Mouse (Mus musculus) ovary, postnatal 36 days (tissue): ENCODE results near the gene Axin1.
"Not testable (repeated sequence)": the region's sequence is repeated elsewhere in the genome, so short reads cannot be mapped to it uniquely, and the experiment has no call there.

Experiments used
- DNase-seq: peaks from one replicate; pipeline ENCODE4 v3.0.0; 2022; ENCODE audit warnings: low spot score, mixed read lengths

The Axin1 gene

GRCm38 (mm10) chr17:26138239-26138836 lies at the start of gene Axin1:
Axin1 (plus strand) TSS chr17:26138688.
- peak; percentile 95 for DNase-seq

GRCm38 (mm10) chr17:26089905-26090632 lies 48.4 kb upstream of the Axin1 start, which contains the start of gene Decr2:
Decr2 (minus strand) TSS chr17:26090337.
- DNase-seq, result peak; percentile 89

- no peak for DNase-seq
These were observed 43.9 kb upstream of the Axin1 start for GRCm38 (mm10) chr17:26094531-26095110.

GRCm38 (mm10) chr17:26095121-26095740 lies 43.3 kb upstream of the Axin1 start, which contains the start of gene Nme4:
Nme4 (minus strand) TSS chr17:26095602.
- DNase-seq, result peak; percentile 66

DNA sequence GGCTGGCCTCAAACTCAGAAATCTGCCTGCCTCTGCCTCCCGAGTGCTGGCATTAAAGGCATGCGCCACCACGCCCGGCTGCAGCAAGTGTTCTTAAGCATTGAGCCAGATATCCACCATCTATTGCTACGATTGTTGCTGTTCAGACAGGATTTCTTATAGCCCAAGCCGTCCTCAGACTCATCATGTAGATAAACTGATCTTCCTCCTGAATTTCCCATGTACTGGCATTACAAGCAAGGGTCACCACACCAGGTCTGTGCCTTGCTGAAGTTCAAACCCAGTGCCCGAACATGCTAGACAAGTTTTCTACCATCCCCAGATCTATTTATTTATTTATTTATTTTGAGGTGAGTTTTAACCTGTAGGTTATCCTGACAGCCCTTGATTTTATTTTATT lies 40.0 kb upstream of the Axin1 start:
- DNase-seq, result no peak

DNA sequence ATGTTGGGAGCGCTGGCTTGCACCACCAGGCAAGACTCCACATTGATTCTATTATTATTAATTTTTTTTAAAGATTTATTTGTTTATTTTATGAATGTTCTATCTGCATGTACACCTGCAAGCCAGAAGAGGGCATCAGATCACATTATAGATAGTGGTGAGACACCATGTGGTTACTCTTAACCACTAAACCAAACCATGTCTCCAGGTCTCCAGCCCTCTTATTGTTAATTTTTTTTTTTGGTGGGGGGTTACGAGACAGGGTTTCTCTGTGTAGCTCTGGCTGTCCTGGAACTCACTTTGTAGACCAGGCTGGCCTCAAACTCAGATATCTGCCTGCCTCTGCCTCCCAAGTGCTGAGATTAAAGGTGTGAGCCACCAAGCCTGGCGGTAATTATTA lies 39.2 kb upstream of the Axin1 start:
- DNase-seq, result not testable (repeated sequence)

- no peak for DNase-seq
These were observed 38.3 kb upstream of the Axin1 start for GRCm38 (mm10) chr17:26100166-26100565.

DNA sequence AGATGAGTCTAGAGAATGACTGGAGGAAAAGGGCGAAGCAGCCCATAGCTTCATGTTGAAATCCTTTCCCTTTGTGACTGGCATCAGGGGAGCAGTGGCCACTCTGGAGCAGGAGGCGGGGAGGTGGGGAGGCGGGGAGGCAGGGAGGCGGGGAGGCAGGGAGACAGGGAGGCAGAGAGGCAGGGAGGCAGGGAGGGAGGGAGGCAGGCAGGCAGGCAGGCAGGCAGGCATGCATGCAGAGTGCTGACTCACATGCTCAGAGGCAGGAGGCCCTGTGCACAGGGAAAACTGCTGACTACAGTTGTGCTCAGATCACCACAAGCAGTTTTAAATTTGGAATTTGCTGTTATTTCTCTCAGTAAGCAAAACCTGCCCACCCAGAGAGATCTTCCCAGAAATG lies 37.0 kb upstream of the Axin1 start:
- no peak for DNase-seq

DNA sequence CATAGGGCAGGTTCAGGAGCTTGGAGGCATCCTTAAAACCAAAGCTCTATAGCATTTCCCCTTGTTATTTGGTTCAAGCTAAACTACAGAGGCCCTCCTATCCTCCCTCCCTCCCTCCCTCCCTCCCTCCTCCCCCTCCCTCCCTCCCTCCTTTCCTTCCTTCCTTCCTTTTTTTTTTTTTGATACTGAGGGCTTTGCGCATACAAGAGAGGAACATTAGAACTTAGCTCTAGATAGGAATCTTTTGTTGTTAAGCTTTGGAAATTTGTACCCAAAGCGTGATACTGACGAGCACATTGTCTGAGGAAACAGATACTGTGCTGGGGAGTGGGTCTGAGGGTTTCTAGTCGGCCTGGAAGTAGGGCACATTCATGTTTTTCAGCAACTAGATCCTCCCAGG lies 32.9 kb upstream of the Axin1 start:
- no peak for DNase-seq

DNA sequence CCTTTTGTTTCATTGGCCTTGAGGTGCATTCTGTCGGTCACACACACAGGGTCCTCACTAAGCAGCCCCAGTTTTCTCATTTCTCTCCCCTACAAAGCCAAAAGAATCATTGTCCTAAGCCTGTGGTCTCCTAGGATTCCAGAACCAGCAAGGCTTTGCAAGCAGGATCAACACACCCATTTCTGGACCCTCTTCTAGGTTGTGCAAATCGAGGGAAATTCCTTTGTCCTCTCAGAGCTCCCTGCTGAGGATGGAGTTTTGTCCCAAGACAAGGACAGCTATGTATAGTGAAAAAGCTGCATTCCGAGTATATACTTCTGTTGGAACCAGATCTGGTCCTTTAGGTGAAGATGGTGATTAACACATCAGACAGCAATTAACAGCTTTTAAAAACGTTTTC lies 28.3 kb upstream of the Axin1 start:
- DNase-seq, result no peak

DNA sequence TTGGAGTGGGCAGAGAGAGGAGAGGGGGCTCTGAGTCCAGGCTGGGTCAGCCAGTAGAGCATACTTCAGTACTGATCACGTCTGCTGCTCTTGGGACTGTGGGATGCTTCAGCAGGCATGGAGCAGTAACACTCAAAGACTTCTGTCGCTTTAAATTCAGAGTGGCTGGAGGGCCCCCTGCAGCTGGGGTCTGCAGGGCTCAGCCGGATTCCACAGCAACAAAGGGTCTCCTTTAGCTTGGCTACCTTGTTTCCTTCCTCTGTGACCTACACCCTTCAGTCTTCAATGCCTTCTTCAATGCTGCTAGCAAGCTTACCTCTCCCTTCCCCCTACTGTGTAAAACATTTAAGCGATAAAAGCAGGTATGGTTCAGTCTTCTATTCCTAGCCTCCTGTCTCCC lies 27.5 kb upstream of the Axin1 start:
- DNase-seq, result no peak

DNA sequence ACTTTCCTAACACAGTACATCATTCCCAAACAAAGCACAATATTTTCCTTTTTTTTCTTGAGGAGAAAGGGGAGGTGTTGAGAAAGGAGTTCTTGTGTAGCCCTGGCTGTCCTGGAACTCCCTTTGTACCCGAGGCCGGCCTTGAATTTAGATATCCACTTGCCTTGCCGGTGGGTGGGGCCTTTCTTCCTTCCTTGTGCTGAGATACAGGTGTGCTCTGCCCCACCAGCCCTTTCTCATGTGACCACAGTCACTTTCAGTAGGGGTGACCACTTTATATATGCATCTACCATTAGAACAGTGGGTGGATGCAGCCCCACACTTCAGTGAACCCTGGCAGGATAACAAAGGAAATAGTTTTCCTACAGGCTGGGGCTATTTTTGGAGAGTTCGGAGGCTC lies 26.8 kb upstream of the Axin1 start:
- no peak for DNase-seq

DNA sequence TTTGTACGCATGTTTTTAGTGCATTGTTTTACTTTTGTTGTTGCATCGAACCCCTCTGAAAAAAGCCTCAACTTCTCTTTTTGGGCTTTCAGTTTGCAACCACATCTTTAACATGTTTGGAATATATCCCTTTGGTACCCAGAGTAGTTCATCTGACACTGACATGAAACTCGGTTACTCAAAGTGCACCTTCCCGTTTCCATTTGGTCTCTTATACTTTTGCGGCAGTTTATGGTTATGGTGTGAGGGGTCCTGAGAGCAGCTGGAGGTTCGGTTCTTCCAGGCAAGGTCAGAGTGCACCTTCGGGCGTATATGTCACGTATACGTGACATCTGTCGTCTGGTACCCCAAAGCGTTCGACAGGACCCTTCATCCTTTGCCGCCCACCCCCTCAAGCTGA lies 25.7 kb upstream of the Axin1 start:
- no peak for DNase-seq

DNA sequence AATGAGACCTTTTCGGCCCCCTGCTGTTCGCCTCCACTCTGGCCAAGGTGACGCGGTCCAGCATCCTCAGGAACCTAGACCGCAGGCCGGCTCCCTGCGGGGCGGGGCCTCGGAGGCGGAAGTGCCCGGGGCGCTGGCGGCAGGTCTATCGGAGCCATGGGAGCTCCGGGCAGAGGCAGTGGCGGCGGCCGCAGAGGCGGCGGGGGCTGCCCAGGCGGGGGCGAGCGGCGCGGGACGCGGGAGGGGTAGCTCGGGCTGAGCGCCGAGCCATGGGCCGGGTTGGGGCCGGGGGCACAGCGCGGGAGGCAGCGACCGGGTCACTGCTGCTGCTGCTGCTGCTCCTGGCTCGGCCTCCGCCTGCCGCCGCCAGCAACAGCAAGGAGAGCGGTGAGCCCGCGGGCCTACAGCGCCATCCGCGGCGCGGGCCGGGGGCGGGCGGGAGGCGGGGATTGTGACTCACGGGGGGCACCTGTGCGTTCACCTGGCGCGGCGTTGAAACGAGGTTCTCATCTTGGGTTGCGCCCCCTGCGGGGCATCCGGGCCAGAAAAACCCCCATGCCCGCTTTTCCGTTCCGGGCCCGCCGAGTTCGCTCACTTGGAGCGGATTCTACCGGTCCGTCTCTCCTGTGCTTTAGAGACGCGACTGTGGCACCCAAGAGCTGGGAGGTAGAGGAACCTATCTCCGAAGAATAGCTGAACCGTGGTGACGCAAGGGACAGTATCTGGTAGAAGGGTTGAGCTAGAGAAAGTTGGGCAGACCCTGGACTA lies 25.1 kb upstream of the Axin1 start, which contains the start of gene Tmem8:
Tmem8 (plus strand) TSS at position 119 of the 768 bp plus-strand sequence.
- peak; percentile 75 for DNase-seq

DNA sequence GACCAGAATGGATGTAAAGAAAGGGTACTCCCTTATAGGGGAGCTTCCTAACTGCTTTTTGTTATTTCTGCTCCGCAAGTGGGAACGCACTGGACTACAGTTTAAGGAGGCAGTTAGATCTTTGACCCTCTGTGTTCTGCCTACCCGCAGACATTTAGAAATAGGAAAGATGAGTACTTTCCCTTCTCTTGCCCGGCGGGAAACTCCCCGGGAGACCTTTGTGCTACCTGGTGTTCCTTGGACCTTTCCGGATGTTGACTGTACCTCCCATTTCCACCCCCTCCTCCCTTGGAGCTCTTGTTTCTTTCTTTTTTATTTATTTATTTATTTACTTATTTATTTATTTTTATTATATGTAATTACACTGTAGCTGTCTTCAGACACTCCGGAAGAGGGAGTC lies 24.4 kb upstream of the Axin1 start:
- no peak for DNase-seq

- DNase-seq, result not testable (repeated sequence)
These were observed 24.0 kb upstream of the Axin1 start for GRCm38 (mm10) chr17:26114461-26114860.

GRCm38 (mm10) chr17:26115205-26115898 lies 23.1 kb upstream of the Axin1 start:
- no peak for DNase-seq

DNA sequence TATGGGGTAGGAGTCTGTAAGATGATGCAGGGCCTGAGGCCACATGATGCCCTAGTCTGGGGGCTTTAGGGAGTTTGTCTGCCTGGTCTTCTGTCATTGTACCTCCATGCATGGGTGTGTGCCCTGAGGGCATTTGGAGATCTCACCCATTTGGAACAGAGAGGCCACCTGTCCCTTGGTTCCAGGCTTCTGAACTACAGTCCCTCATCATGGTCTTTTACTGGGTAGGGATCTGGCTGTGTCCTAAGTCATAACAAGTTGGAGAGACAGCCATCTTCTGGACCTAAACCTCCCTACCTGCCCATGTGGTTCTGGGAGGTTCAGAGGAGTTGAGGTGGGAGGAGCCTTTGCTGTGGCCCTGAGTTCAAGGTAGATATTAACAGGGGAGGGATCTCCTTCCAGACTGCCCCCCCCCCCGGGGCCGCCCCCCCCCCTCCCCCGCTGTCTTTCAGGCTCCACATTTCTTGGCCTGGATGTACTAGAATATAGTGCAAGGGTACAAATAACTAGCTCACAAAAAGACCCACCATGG lies 22.5 kb upstream of the Axin1 start:
- no peak for DNase-seq

DNA sequence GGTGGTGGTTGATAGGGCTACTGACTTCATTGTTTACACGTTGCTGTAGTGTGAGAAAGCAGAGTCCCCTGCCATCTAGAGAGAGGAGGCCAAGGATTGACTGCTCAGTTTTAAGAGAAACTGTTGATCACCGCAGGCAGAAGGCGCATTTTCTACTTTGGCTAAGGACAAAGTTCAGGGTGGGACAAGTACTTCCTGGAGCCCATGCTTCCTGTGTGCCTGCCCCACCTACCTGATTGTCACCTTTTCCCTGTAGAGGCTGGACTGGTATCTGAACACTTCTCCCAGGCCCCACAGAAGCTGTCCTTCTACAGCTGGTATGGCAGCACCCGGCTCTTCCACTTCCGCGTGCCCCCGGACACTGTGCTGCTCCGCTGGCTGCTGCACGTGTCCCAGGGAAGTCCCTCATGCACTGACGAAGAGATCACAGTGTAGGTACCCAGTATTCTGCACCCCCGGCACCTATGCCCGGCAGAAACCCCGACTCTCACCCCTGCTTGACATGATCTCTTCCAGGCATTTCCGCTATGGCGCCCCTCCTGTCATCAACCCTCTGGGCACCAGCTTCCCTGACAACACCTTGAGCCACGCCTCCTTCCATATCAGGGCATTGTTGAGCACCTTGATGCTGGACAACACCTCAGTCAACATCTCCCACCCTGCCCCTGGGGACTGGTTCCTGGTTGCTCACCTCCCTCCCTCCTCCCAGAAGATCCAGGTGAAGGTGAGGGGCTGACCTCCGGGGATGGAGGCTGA lies 21.8 kb upstream of the Axin1 start:
- no peak for DNase-seq
